15 mouse cellular contexts compared by ENCODE assay signal in genomic region chr6:85218684-85219445, GRCm38 (mm10). TPM values are rescaled to one million over a fixed set of nuclear protein-coding genes. Genes with fewer than 3 reads are reported as not detected.
DNase-seq lines count a peak whose midpoint lies in the region; ATAC-seq and TF ChIP-seq lines count a peak whose summit lies in the region.
"Had no signal": no experiment of that assay in that cellular context is flagged by ENCODE, and none has a peak within 500 bp of the region (broad histone marks: within the 10 kb centered on the region; RNA-seq: fewer than 3 reads in every experiment).

No protein-coding gene starts in this region.

- H3K27ac ChIP-seq in midbrain, embryonic 11.5 days (ENCODE audit: low read depth, low read length) = no peak overlapping the region
- no peak overlapping the region for H3K27ac ChIP-seq in midbrain, embryonic 14.5 days (replicated peaks; ENCODE audit: low read depth, low read length)
- H3K27ac ChIP-seq in forebrain, postnatal 0 days (ENCODE audit: low read depth, low read length) = peak overlapping the region; percentile 52; the same call in 1 of the 2 replicates
- H3K27ac ChIP-seq: heart, embryonic 15.5 days had no signal

- no peaks in the 10 kb centered on the region for H3K9me3 ChIP-seq in midbrain, embryonic 11.5 days (ENCODE audit: control insufficient read depth, low read length)
- H3K9me3 ChIP-seq in midbrain, embryonic 14.5 days (ENCODE audit: control insufficient read depth, low read length) = no peaks in the 10 kb centered on the region
- no peaks in the 10 kb centered on the region for H3K9me3 ChIP-seq in forebrain, postnatal 0 days (ENCODE audit: low read length)
- H3K9me3 ChIP-seq: heart, embryonic 15.5 days had no signal

- H3K36me3 ChIP-seq in midbrain, embryonic 11.5 days (ENCODE audit: control insufficient read depth, insufficient read depth, low read length) = no peaks in the 10 kb centered on the region; the same call in 1 of the 2 replicates
- H3K36me3 ChIP-seq in midbrain, embryonic 14.5 days (ENCODE audit: control insufficient read depth, insufficient read depth, low read length) = no peaks in the 10 kb centered on the region
- H3K36me3 ChIP-seq in forebrain, postnatal 0 days (ENCODE audit: insufficient read depth) = 0 out of 2 replicates have a peak, but pooled peaks cover 4% of the 10 kb centered on the region
- H3K36me3 ChIP-seq in myocyte (ENCODE audit: control insufficient read depth, insufficient read depth) = no peaks in the 10 kb centered on the region
- H3K36me3 ChIP-seq: heart, embryonic 15.5 days had no signal

- H3K4me1 ChIP-seq in midbrain, embryonic 11.5 days (ENCODE audit: control insufficient read depth, insufficient read depth, low read length) = peaks cover 14% of the 10 kb centered on the region
- H3K4me1 ChIP-seq in midbrain, embryonic 14.5 days (ENCODE audit: control insufficient read depth, insufficient read depth, low read length) = 0 out of 2 replicates have a peak, but pooled peaks cover 7% of the 10 kb centered on the region
- H3K4me1 ChIP-seq in forebrain, postnatal 0 days (ENCODE audit: insufficient read depth) = peaks cover 6% of the 10 kb centered on the region; the same call in 1 of the 2 replicates
- H3K4me1 ChIP-seq: heart, embryonic 15.5 days had no signal

- no peak for TF ChIP-seq POLR2A in myocyte (IDR thresholded peaks at IDR 0.05; ENCODE audit: insufficient read length, low read depth)

- H3ac ChIP-seq in myocyte (ENCODE audit: control insufficient read depth, insufficient read length) = no peak overlapping the region

- H3K27me3 ChIP-seq in midbrain, embryonic 11.5 days (ENCODE audit: control insufficient read depth, insufficient read depth, low read length) = no peaks in the 10 kb centered on the region
- H3K27me3 ChIP-seq in midbrain, embryonic 14.5 days (ENCODE audit: control insufficient read depth, insufficient read depth, low read length) = no peaks in the 10 kb centered on the region
- no peaks in the 10 kb centered on the region for H3K27me3 ChIP-seq in forebrain, postnatal 0 days (ENCODE audit: insufficient read depth, low read length)
- peaks cover 18% of the 10 kb centered on the region for H3K27me3 ChIP-seq in myocyte (ENCODE audit: control insufficient read depth, insufficient read depth, insufficient read length)
- H3K27me3 ChIP-seq: heart, embryonic 15.5 days; Patski had no signal

- no peaks in the 10 kb centered on the region for H3K79me2 ChIP-seq in myocyte (ENCODE audit: control insufficient read depth, insufficient read depth)

- no peak for TF ChIP-seq CTCF in forebrain, postnatal 0 days (IDR thresholded peaks at IDR 0.05; ENCODE audit: low read depth)

- ATAC-seq in midbrain, embryonic 11.5 days (ENCODE audit: low FRiP score) = peak; percentile 72; the same call in 1 of the 2 replicates
- no peak; the same call in 1 of the 2 replicates for ATAC-seq in midbrain, embryonic 14.5 days (ENCODE audit: low FRiP score, low TSS enrichment)
- peak; percentile 48 for ATAC-seq in forebrain, postnatal 0 days
- ATAC-seq: Patski had no signal

- H3K4me2 ChIP-seq in midbrain, embryonic 11.5 days = no peak overlapping the region; the same call in 1 of the 2 replicates
- no peak overlapping the region for H3K4me2 ChIP-seq in midbrain, embryonic 14.5 days (ENCODE audit: low read length)
- H3K4me2 ChIP-seq in forebrain, postnatal 0 days (ENCODE audit: low read depth) = no peak overlapping the region
- peak overlapping the region; percentile 12 for H3K4me2 ChIP-seq in myocyte (ENCODE audit: low read depth)
- H3K4me2 ChIP-seq: heart, embryonic 15.5 days had no signal

- WGBS in midbrain, embryonic 11.5 days = 32% methylated on average over 5 of the region's 5 CpGs
- 20% methylated on average over 5 of the region's 5 CpGs for WGBS in midbrain, embryonic 14.5 days
- 46% methylated on average over 5 of the region's 5 CpGs for WGBS in forebrain, postnatal 0 days

- H3K4me3 ChIP-seq in midbrain, embryonic 11.5 days (ENCODE audit: low read depth, low read length) = no peak overlapping the region
- no peak overlapping the region for H3K4me3 ChIP-seq in midbrain, embryonic 14.5 days (replicated peaks; ENCODE audit: low read depth, low read length)
- no peak overlapping the region for H3K4me3 ChIP-seq in forebrain, postnatal 0 days (ENCODE audit: low read depth, low read length)
- no peak overlapping the region for H3K4me3 ChIP-seq in myocyte
- H3K4me3 ChIP-seq: heart, embryonic 15.5 days had no signal

- DNase-seq in adrenal gland, postnatal 36 days = peak; percentile 20 to 44
- DNase-seq in adrenal gland, postnatal 4 days (ENCODE audit: low spot score in 2 of 2) = no peak
- DNase-seq in midbrain, embryonic 11.5 days (ENCODE audit: low spot score, missing footprints) = no peak
- DNase-seq in midbrain, embryonic 14.5 days = no peak
- DNase-seq in forebrain, postnatal 0 days = no peak
- DNase-seq in gastrocnemius, postnatal 25 days = no peak
- no peak for DNase-seq in Muller cell, postnatal 12 days (ENCODE audit: inconsistent ontology term)
- DNase-seq: kidney, adult 2 months; thymus, postnatal 14 days had no signal

- H3K9ac ChIP-seq in midbrain, embryonic 11.5 days (ENCODE audit: low read length) = 0 out of 2 replicates have a peak overlapping the region, but pooled peaks have one; percentile 30
- H3K9ac ChIP-seq in midbrain, embryonic 14.5 days (replicated peaks; ENCODE audit: low read length) = no peak overlapping the region
- H3K9ac ChIP-seq in forebrain, postnatal 0 days = no peak overlapping the region
- H3K9ac ChIP-seq: heart, embryonic 15.5 days had no signal

TF ChIP-seq in myocyte, 11 proteins besides CTCF, POLR2A, EP300 and RAD21:
- no peak for TF ChIP-seq MYOD1 (IDR thresholded peaks at IDR 0.05; ENCODE audit: control insufficient read depth in 1 of 3, insufficient read length in 2 of 3, low read depth in 2 of 3)
- TF ChIP-seq SRF (IDR thresholded peaks at IDR 0.05; ENCODE audit: control insufficient read depth, insufficient read length, low read depth) = no peak
- TF ChIP-seq USF1 (IDR thresholded peaks at IDR 0.05; ENCODE audit: low read depth) = no peak
- no peak for TF ChIP-seq MYOG (IDR thresholded peaks at IDR 0.05; ENCODE audit: control insufficient read depth in 1 of 3, insufficient read depth in 1 of 3, insufficient read length in 2 of 3, low read depth in 2 of 3)
- no peak for TF ChIP-seq TCF3 (IDR thresholded peaks at IDR 0.05; ENCODE audit: insufficient read length, low read depth)
- no peak for TF ChIP-seq TCF12 (IDR thresholded peaks at IDR 0.05; ENCODE audit: insufficient read depth, poor library complexity, severe bottlenecking)
- TF ChIP-seq E2F4 (IDR thresholded peaks at IDR 0.05; ENCODE audit: insufficient read depth) = no peak
- TF ChIP-seq REST (IDR thresholded peaks at IDR 0.05; ENCODE audit: insufficient read depth, insufficient read length) = no peak
- TF ChIP-seq CEBPB (IDR thresholded peaks at IDR 0.05; ENCODE audit: insufficient read depth, poor library complexity, severe bottlenecking) = no peak
- TF ChIP-seq POLR2AphosphoS2 (IDR thresholded peaks at IDR 0.05; ENCODE audit: insufficient read length, low read depth) = no peak
- TF ChIP-seq MAX (IDR thresholded peaks at IDR 0.05; ENCODE audit: low read depth) = no peak

RNA-seq across cellular contexts. Expression of gene Emx1, which starts 31.6 kb away (rescaled TPM):
- total RNA-seq in adrenal gland, postnatal 36 days (2021) = not detected
- 1 to 10 TPM in 1 of 2 experiments, under 1 TPM in 1; 0.31 to 4.5 TPM for total RNA-seq in adrenal gland, postnatal 4 days (2021)
- 2.7 and 3.6 TPM in 2 replicates for polyA plus RNA-seq in midbrain, embryonic 11.5 days (2014; fragmentation: Nextera tagmentation; extraction: Ambion mirVana)
- polyA plus RNA-seq in midbrain, embryonic 14.5 days (2014; fragmentation: Nextera tagmentation; extraction: Ambion mirVana) = 1.1 and 1.6 TPM in 2 replicates
- 25.7 and 41.6 TPM in 2 replicates for total RNA-seq in forebrain, postnatal 0 days (2014; rRNA removed)
- polyA plus RNA-seq in forebrain, postnatal 0 days (2015; fragmentation: Nextera tagmentation; extraction: Ambion mirVana) = 28.8 and 41.0 TPM in 2 replicates
- polyA plus RNA-seq in myocyte (2012; fragmentation: generic; extraction: Trizol) = not detected
- not detected for total RNA-seq in gastrocnemius, postnatal 25 days (2021)
- total RNA-seq: gastrocnemius, adult 8-10 months had no signal
- polyA plus RNA-seq: C2C12; heart, embryonic 15.5 days; liver, embryonic 16.5 days; Patski had no signal

Comparison
In these comparisons a context has a peak if more than half of its experiments do, and no peak if none do; other contexts are left out.
1. DNase-seq: peak in adrenal gland, postnatal 36 days (2 of 2); none in adrenal gland, postnatal 4 days (0 of 2), midbrain, embryonic 11.5 days (single experiment), midbrain, embryonic 14.5 days (single experiment), forebrain, postnatal 0 days (single experiment), gastrocnemius, postnatal 25 days (single experiment) and Muller cell, postnatal 12 days (single experiment).